Mouse (Mus musculus) adrenal gland (tissue): Measurements from ENCODE around the gene Slc35d1.

Source experiments
- intact Hi-C: fragments of 180-260 bp; cut with DNase I; formaldehyde crosslinking; loops from one replicate; pipeline ENCODE4 v1.15.1; 2025
- long read RNA-seq, 2 experiments: library from polyadenylated mRNA; unstranded; transcript quantifications; one replicate each; pipeline ENCODE4 v2.0.0; 2020; ENCODE audit warnings: borderline replicate concordance in 1 of 2; ENCODE audit not compliant: insufficient replicate concordance in 1 of 2

Slc35d1 gene
- long read RNA-seq, experiment 1, full-length matches to known transcripts: 5 of 11 reads
- long read RNA-seq, experiment 1, partial matches to known transcripts: 1 of 11 reads
- long read RNA-seq, experiment 1, other reads (novel, unspliced or antisense): 5 of 11 reads
- long read RNA-seq, experiment 2, partial matches to known transcripts: 2 of 5 reads
- long read RNA-seq, experiment 2, other reads (novel, unspliced or antisense): 2 of 5 reads

DNA sequence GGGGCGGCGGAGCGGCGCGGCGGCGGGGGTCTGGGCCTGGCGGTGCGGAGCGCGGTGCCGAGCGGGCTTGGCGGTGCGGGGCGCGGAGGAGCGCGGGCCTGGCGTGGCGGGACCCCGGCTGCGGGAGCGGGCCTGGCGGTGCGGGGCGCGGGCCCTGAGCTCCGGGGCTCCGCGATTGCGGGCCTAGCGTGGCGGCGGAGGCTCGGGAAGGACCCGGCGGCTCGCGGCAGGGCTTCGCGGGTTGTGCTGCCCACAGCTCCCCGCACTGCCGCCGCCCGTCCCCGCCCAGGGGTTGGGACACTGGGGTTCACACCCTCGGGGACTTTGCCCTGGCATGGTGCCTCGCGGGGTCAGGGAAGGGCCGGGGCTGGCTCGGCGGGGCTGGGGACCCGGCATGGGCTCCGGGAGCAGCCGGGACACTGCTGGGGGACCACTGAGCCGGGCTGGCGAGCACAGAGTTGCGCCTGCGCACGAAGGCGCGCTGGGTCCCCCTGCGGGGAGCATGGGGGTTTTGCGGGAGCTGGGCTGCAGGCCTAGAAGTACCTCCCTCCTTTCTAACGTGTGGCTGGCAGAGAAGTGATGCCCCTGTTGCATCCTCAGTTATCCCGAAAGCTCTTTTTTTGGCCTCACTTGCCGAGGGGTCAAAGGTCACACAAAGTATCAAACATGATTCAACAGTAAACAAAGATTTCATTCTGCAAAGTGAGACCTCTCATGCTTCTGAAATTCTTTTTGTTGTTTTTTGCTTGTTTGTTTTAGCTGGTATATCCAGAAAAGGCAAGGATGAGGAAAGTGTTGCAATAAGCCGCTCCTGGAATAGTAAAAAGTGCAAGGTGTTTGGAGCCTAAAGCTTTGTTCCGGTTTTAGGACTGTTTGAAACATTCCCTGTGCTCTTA lies at the start of gene Slc35d1:
Slc35d1 (minus strand) TSS at position 240 of the 896 bp plus-strand sequence.
- intact Hi-C loops: loop anchor here (5.0 kb wide), 1 partner anchor 97 kb away; the partner anchor contains the start of gene Oma1

- intact Hi-C loops: no loop called here
These were observed 48.9 kb upstream of the Slc35d1 start for GRCm38 (mm10) chr4:103263812-103264396.

GRCm38 (mm10) chr4:103263378-103263777 lies 48.4 kb upstream of the Slc35d1 start:
- intact Hi-C loops: no loop called here

- intact Hi-C loops: no loop called here
These were observed 43.9 kb upstream of the Slc35d1 start for GRCm38 (mm10) chr4:103258817-103259216.

GRCm38 (mm10) chr4:103253846-103254245 lies 38.9 kb upstream of the Slc35d1 start:
- intact Hi-C loops: no loop called here

GRCm38 (mm10) chr4:103249436-103250085 lies 34.6 kb upstream of the Slc35d1 start:
- intact Hi-C loops: no loop called here

- intact Hi-C loops: no loop called here
These were observed 32.8 kb upstream of the Slc35d1 start for GRCm38 (mm10) chr4:103247813-103248212.

GRCm38 (mm10) chr4:103247249-103247648 lies 32.3 kb upstream of the Slc35d1 start:
- intact Hi-C loops: no loop called here

GRCm38 (mm10) chr4:103232156-103232555 lies 17.2 kb upstream of the Slc35d1 start:
- intact Hi-C loops: no loop called here

GRCm38 (mm10) chr4:103222854-103223253 lies 7.9 kb upstream of the Slc35d1 start:
- intact Hi-C loops: no loop called here

- intact Hi-C loops: no loop called here
These were observed 6.8 kb upstream of the Slc35d1 start for GRCm38 (mm10) chr4:103221789-103222188.

- intact Hi-C loops: no loop called here
These were observed 4.0 kb upstream of the Slc35d1 start for GRCm38 (mm10) chr4:103219011-103219410.

- intact Hi-C loops: no loop called here
These were observed 1.1 kb upstream of the Slc35d1 start for GRCm38 (mm10) chr4:103216046-103216445.

DNA sequence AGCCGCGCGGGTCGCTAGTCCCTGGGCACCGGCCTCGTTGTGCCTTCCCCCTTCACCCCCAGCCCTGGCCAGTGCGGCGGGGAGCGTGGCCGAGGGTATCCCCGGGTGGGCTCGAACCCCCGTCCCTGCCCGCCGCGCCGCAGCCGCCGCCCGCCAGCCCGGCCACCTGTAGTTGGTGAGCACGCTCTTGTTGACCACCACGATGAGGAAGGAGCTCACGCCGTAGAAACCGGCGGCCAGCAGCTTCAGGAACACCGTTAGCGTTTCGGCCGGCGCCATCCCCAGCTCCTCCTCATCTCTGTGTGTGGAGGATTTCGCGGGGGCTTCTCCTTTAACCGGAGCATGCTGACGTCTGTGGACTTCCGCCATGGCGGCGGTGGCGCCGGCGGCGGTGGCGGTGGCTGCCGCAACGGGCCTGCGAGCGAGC lies 453 bp downstream of the Slc35d1 start:
- intact Hi-C loops: loop anchor here (5.0 kb wide), 1 partner anchor 98 kb away; the partner anchor contains the start of gene Oma1

DNA sequence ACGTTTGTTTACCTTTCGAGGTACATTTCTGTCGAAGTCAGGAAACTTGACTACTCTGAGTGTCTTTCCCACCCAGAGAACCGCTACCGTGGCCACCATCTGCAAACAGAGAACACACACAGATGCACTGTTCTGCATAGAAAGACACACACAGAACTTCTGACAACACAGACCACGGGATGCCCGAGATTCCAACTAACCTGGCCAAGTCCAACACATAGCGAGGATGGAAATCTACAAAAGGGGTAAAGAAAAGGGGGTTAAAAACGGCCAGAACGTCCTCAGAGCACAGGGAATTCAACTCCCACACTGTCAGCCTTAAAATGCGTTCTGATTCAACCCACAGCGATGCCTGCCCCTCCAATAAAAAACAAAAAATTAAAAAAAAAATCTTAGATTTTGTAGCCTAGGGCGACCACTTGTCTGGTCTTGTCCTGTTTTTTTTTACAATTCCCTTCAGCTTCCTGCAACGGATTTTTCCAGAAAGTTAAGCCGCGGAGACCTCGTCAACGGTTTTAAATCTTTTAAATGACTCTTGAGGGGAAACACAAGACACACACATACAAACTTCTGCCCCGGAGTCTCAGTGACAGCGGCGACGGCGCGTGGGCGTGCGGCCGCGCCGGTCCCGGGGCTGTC lies 986 bp downstream of the Slc35d1 start:
- intact Hi-C loops: loop anchor here (5.0 kb wide), 1 partner anchor 98 kb away; the partner anchor contains the start of gene Oma1

DNA sequence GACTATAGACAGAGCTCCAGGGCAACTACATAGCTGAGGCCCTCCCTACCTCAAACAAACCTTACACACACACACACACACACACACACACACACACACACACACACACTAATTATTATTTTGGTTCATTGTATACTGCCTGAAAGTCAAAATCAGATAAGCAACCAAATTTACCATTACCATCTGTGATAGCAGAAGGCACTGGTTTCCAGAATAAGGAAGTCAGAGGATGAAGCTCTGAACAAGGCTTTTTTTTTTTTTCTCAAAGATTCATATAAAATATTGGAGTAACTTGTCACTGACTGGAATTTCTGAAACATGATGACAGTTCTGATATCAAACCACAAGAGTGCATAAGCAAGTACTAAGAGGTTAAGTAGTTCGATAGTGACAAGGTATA lies 6.4 kb downstream of the Slc35d1 start:
- intact Hi-C loops: no loop called here

- intact Hi-C loops: no loop called here
These were observed 11.3 kb downstream of the Slc35d1 start for GRCm38 (mm10) chr4:103203646-103204045.

GRCm38 (mm10) chr4:103200046-103200445 lies 14.9 kb downstream of the Slc35d1 start:
- intact Hi-C loops: no loop called here

- intact Hi-C loops: no loop called here
These were observed 15.9 kb downstream of the Slc35d1 start for GRCm38 (mm10) chr4:103199086-103199485.

DNA sequence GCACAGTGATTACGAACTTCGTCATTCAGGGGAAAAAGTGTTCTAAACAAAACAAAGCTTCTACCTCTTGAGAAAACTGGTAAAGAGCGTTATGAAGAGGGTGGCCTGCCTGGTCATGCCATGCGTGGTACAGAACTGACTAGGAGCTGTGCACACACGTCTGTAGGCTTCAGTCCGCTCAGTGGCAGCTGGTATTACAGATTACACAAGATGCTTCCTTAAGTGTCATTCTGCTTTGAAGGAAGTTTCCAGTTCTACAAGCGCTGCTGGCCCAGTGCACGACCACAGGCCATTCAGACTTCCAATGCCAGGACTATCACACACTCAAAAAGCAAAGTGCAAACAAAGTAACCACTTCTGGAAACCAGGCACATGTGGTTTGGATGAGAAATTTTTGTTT lies 17.6 kb downstream of the Slc35d1 start:
- intact Hi-C loops: no loop called here

GRCm38 (mm10) chr4:103192421-103192820 lies 22.5 kb downstream of the Slc35d1 start:
- intact Hi-C loops: no loop called here
